Mouse (Mus musculus) B cell, adult 62 days (primary cell): Measurements from ENCODE around the gene 2610528A11Rik. TPM values are rescaled to one million over a fixed set of nuclear protein-coding genes. Genes with fewer than 3 reads are reported as not detected.

Experiments used
- total RNA-seq: library from RNA; stranded (reverse); gene quantifications from 4 replicates; pipeline ENCODE4 v1.2.4, GENCODE M21; 2023

2610528A11Rik gene
- not detected in 4 replicates for total RNA-seq

GRCm38 (mm10) chr14:37113922-37114321, at the start of gene 2610528A11Rik:
Gene 2610528A11Rik, minus strand, starts transcription at chr14:37114022.

GRCm38 (mm10) chr14:37135127-37135593, 21.3 kb upstream of the 2610528A11Rik start, which contains the start of gene Ghitm:
Gene Ghitm, minus strand, starts transcription at chr14:37135272.

GRCm38 (mm10) chr14:37097956-37098530, 15.8 kb downstream of the 2610528A11Rik start, which contains the start of gene Cdhr1:
Gene Cdhr1, minus strand, starts transcription at chr14:37098347.

GRCm38 (mm10) chr14:37067629-37068028, 46.2 kb downstream of the 2610528A11Rik start, which contains the start of gene Lrit2:
Gene Lrit2, plus strand, starts transcription at chr14:37067929.

Other genes starting within 250 kb of the 2610528A11Rik start
- 31.7 to 33.2 TPM (median 32.6 TPM) in 4 replicates for gene Ccser2, start 145.2 kb downstream of the 2610528A11Rik start, total RNA-seq
- gene Rgr, start 65.1 kb downstream of the 2610528A11Rik start, total RNA-seq = not detected in 4 replicates
- gene Lrit1, start 59.2 kb downstream of the 2610528A11Rik start, total RNA-seq = not detected in 4 replicates
- not detected in 4 replicates for gene Lrit2, start 46.1 kb downstream of the 2610528A11Rik start, total RNA-seq
- not detected in 4 replicates for gene Cdhr1, start 15.7 kb downstream of the 2610528A11Rik start, total RNA-seq
- gene Ghitm, start 21.2 kb upstream of the 2610528A11Rik start, total RNA-seq = 306 to 337 TPM (median 323 TPM) in 4 replicates